Mouse (Mus musculus) CH12.LX (cell line): ENCODE measurements around the gene Nmnat2. TPM values are rescaled to one million over a fixed set of nuclear protein-coding genes. Genes with fewer than 3 reads are reported as not detected.

ENCODE experiments used
- DNase-seq: peaks from one replicate; pipeline ENCODE4 v3.0.0-alpha.2; 2013; ENCODE audit errors: extremely low read depth
- H3K27ac ChIP-seq: 2 replicates; pipeline ENCODE4 v1.5.1; 2012; ENCODE audit warnings: low read depth, mild to moderate bottlenecking, control low read depth, moderate library complexity; ENCODE audit not compliant: insufficient read depth
- H3K27me3 ChIP-seq: replicated peaks from 2 replicates; pipeline ENCODE3; 2012; ENCODE audit warnings: inconsistent platforms
- H3K36me3 ChIP-seq, 2 experiments: replicated peaks in 1 of 2; 2 replicates each; pipeline versions ENCODE3 to v1.6.1; 2012; ENCODE audit warnings: inconsistent platforms in 1 of 2, low read length in 1 of 2, mild to moderate bottlenecking in 1 of 2, mixed read lengths in 1 of 2, moderate library complexity in 1 of 2; ENCODE audit not compliant: control insufficient read depth in 1 of 2, insufficient read depth in 1 of 2
- H3K4me1 ChIP-seq, 2 experiments: 2 replicates each; pipeline ENCODE4 v1.6.1; 2012; ENCODE audit warnings: inconsistent platforms in 1 of 2, moderate library complexity in 1 of 2; ENCODE audit not compliant: insufficient read depth in 2 of 2, control insufficient read depth in 1 of 2
- H3K4me2 ChIP-seq: 2 replicates; pipeline ENCODE4 v1.6.1; 2012; ENCODE audit warnings: low read depth, mild to moderate bottlenecking, control low read depth; ENCODE audit not compliant: poor library complexity, insufficient read depth, severe bottlenecking
- H3K4me3 ChIP-seq, 3 experiments: fragments of 150-350 bp in 1 of 3; sonication (generic) in 1 of 3; replicated peaks in 1 of 3; 2 replicates each; pipeline versions ENCODE3 to v1.5.1; 2011 to 2012; ENCODE audit warnings: low read depth in 2 of 3, low read length in 2 of 3, mild to moderate bottlenecking in 2 of 3, moderate library complexity in 2 of 3, control low read depth in 1 of 3, improper control_type of control experiment in 1 of 3, inconsistent platforms in 1 of 3, mixed read lengths in 1 of 3; ENCODE audit not compliant: poor library complexity in 1 of 3
- H3K79me2 ChIP-seq: replicated peaks from 2 replicates; pipeline ENCODE4 v1.6.1; 2012; ENCODE audit warnings: mild to moderate bottlenecking, moderate library complexity; ENCODE audit not compliant: control insufficient read depth, poor library complexity, insufficient read depth, severe bottlenecking; ENCODE audit errors: extremely low read depth
- H3K9ac ChIP-seq: 2 replicates; pipeline ENCODE4 v1.6.1; 2012; ENCODE audit warnings: low read depth, mild to moderate bottlenecking, control low read depth, moderate library complexity; ENCODE audit not compliant: insufficient read depth
- H3K9me3 ChIP-seq: replicated peaks from 2 replicates; pipeline ENCODE3; 2012; ENCODE audit warnings: low read length, inconsistent platforms, mixed read lengths
- BHLHE40 ChIP-seq: IDR thresholded peaks from 2 replicates; pipeline ENCODE4 v1.6.1; 2011; ENCODE audit warnings: mild to moderate bottlenecking, low read depth, low read length, improper control_type of control experiment
- CHD1 ChIP-seq: IDR thresholded peaks from 2 replicates; pipeline ENCODE4 v1.6.1; 2012; ENCODE audit warnings: low read depth, low read length, improper control_type of control experiment, inconsistent platforms
- E2F4 ChIP-seq: IDR thresholded peaks from 2 replicates; pipeline ENCODE4 v1.6.1; 2011; ENCODE audit warnings: low read depth, low read length, improper control_type of control experiment; ENCODE audit not compliant: insufficient replicate concordance
- ELF1 ChIP-seq: IDR thresholded peaks from 2 replicates; pipeline ENCODE4 v1.6.1; 2014; ENCODE audit warnings: low read depth, mild to moderate bottlenecking, inconsistent platforms, low read length, improper control_type of control experiment
- EP300 ChIP-seq: IDR thresholded peaks from 2 replicates; pipeline ENCODE4 v1.6.1; 2011; ENCODE audit warnings: low read length, improper control_type of control experiment
- ETS1 ChIP-seq: conservative IDR thresholded peaks from 2 replicates; pipeline ENCODE4 v1.6.1; 2012; ENCODE audit warnings: low read depth, mild to moderate bottlenecking, inconsistent platforms, low read length, improper control_type of control experiment, moderate library complexity
- HCFC1 ChIP-seq: IDR thresholded peaks from 2 replicates; pipeline ENCODE4 v1.6.1; 2012; ENCODE audit warnings: low read depth, mild to moderate bottlenecking, inconsistent platforms, low read length, improper control_type of control experiment
- JUN ChIP-seq: IDR thresholded peaks from 2 replicates; pipeline ENCODE4 v1.6.1; 2011; ENCODE audit warnings: low read depth, mild to moderate bottlenecking, low read length, improper control_type of control experiment, moderate library complexity; ENCODE audit not compliant: insufficient read depth
- JUND ChIP-seq: conservative IDR thresholded peaks from 2 replicates; pipeline ENCODE4 v1.6.1; 2011; ENCODE audit warnings: low read depth, low read length, improper control_type of control experiment
- KAT2A ChIP-seq: IDR thresholded peaks from 2 replicates; pipeline ENCODE4 v1.6.1; 2012; ENCODE audit warnings: low read length, improper control_type of control experiment, inconsistent platforms; ENCODE audit not compliant: insufficient replicate concordance
- MAFK ChIP-seq: IDR thresholded peaks from 2 replicates; pipeline ENCODE4 v1.6.1; 2011; ENCODE audit warnings: low read length, improper control_type of control experiment; ENCODE audit not compliant: insufficient replicate concordance
- MAX ChIP-seq: IDR thresholded peaks from 2 replicates; pipeline ENCODE4 v1.6.1; 2011; ENCODE audit warnings: low read length, improper control_type of control experiment
- MAZ ChIP-seq: IDR thresholded peaks from 2 replicates; pipeline ENCODE4 v1.6.1; 2012; ENCODE audit warnings: low read depth, mild to moderate bottlenecking, inconsistent platforms, low read length, improper control_type of control experiment, moderate library complexity
- MEF2A ChIP-seq: IDR thresholded peaks from 2 replicates; pipeline ENCODE4 v1.6.1; 2014; ENCODE audit warnings: low read depth, mild to moderate bottlenecking, inconsistent platforms, low read length, improper control_type of control experiment, borderline replicate concordance
- MXI1 ChIP-seq: IDR thresholded peaks from 2 replicates; pipeline ENCODE4 v1.6.1; 2011; ENCODE audit warnings: mild to moderate bottlenecking, low read depth, low read length, improper control_type of control experiment
- MYC ChIP-seq: IDR thresholded peaks from 2 replicates; pipeline ENCODE4 v1.6.1; 2011; ENCODE audit warnings: low read depth, mild to moderate bottlenecking, improper control_type of control experiment, low read length
- NRF1 ChIP-seq: IDR thresholded peaks from 2 replicates; pipeline ENCODE4 v1.6.1; 2014; ENCODE audit warnings: low read depth, mild to moderate bottlenecking, inconsistent platforms, low read length, improper control_type of control experiment, moderate library complexity
- POLR2A ChIP-seq: IDR thresholded peaks from 2 replicates; pipeline ENCODE4 v1.6.1; 2011; ENCODE audit warnings: low read depth, mild to moderate bottlenecking, improper control_type of control experiment, low read length
- RAD21 ChIP-seq: IDR thresholded peaks from 2 replicates; pipeline ENCODE4 v1.6.1; 2011; ENCODE audit warnings: low read depth, mild to moderate bottlenecking, low read length, improper control_type of control experiment, moderate library complexity
- SIN3A ChIP-seq: IDR thresholded peaks from 2 replicates; pipeline ENCODE4 v1.6.1; 2012; ENCODE audit warnings: low read length, improper control_type of control experiment, inconsistent platforms
- SMC3 ChIP-seq: IDR thresholded peaks from 2 replicates; pipeline ENCODE4 v1.6.1; 2011; ENCODE audit warnings: low read depth, low read length, improper control_type of control experiment
- TCF12 ChIP-seq: IDR thresholded peaks from 2 replicates; pipeline ENCODE4 v1.6.1; 2014; ENCODE audit warnings: low read depth, mild to moderate bottlenecking, inconsistent platforms, low read length, improper control_type of control experiment
- USF2 ChIP-seq: conservative IDR thresholded peaks from 2 replicates; pipeline ENCODE4 v1.6.1; 2011; ENCODE audit warnings: low read depth, low read length, improper control_type of control experiment
- ZC3H11A ChIP-seq: IDR thresholded peaks from 2 replicates; pipeline ENCODE4 v1.6.1; 2012; ENCODE audit warnings: low read depth, mild to moderate bottlenecking, inconsistent platforms, low read length, improper control_type of control experiment
- ZKSCAN1 ChIP-seq: IDR thresholded peaks from 2 replicates; pipeline ENCODE4 v1.6.1; 2012; ENCODE audit warnings: low read depth, inconsistent platforms, low read length, improper control_type of control experiment, borderline replicate concordance
- dilution Hi-C: fragments of 300-500 bp; cut with MboI; formaldehyde crosslinking; loops from 2 replicates; pipeline ENCODE4 v1.14.3; 2020; ENCODE audit warnings: low sequenced_read_pairs; ENCODE audit not compliant: extremely low pct_unique_long_range_greater_than_20kb, extremely low pct_ligation_motif_present
- in situ Hi-C: fragments of 300-500 bp; cut with MboI; formaldehyde crosslinking; loops from 3 replicates; pipeline ENCODE4 v1.14.3; 2019; ENCODE audit warnings: low sequenced_read_pairs, low pct_ligation_motif_present, low pct_unique_long_range_greater_than_20kb, mixed read lengths
- polyA plus RNA-seq: library from polyadenylated mRNA; unstranded; fragments of >175 nt; gene quantifications from 2 replicates; pipeline ENCODE4 v1.2.1, GENCODE M21; 2012; ENCODE audit warnings: low read depth; ENCODE audit not compliant: insufficient read length
- total RNA-seq, 2 experiments: library from RNA; depleted of rRNA; stranded (reverse); fragments of 300-350 nt in 1 of 2; fragments of >200 nt in 1 of 2; gene quantifications; 2 replicates each; pipeline ENCODE4 v1.2.3; 2012 to 2014

Gene Nmnat2
- total and polyA plus RNA-seq, 3 experiments, result 0.04 to 0.09 (median 0.09) TPM

GRCm38 (mm10) chr1:153138486-153138885 is 183.7 kb downstream of the Nmnat2 start:
- no peak for DNase-seq
- no peaks in the 10 kb centered on the region for H3K27me3 ChIP-seq
- H3K79me2 ChIP-seq, result no peaks in the 10 kb centered on the region
- dilution Hi-C loops (no loop called here), in situ Hi-C loops (no loop called here)
- H3K9me3 ChIP-seq, result no peaks in the 10 kb centered on the region
- no peaks in the 10 kb centered on the region for H3K36me3 ChIP-seq
- H3K27ac ChIP-seq, result no peak overlapping the region
- no peak overlapping the region for H3K4me2 ChIP-seq
- H3K9ac ChIP-seq, result no peak overlapping the region
- H3K4me3 ChIP-seq, result no peak overlapping the region
- TF ChIP-seq MYC (no peak), JUND (no peak), ELF1 (no peak), MAX (no peak), MXI1 (no peak), MAFK (no peak), SMC3 (no peak), BHLHE40 (no peak), RAD21 (no peak), MEF2A (no peak), EP300 (no peak), MAZ (no peak), ZC3H11A (no peak), SIN3A (no peak), KAT2A (no peak), POLR2A (no peak), HCFC1 (no peak), ETS1 (no peak), CHD1 (no peak), NRF1 (no peak)
- peaks cover 3 to 7% of the 10 kb centered on the region in 2 experiments; a peak in 1 of 4 replicates for H3K4me1 ChIP-seq

- dilution Hi-C loops, result no loop called here
- Histone ChIP-seq H3K27me3 (no peaks in the 10 kb centered on the region), H3K9me3 (no peaks in the 10 kb centered on the region), H3K4me3 (no peak overlapping the region), H3K4me2 (no peak overlapping the region), H3K4me1 (peaks cover 3 to 7% of the 10 kb centered on the region in 2 experiments; a peak in 1 of 4 replicates), H3K36me3 (no peaks in the 10 kb centered on the region), H3K79me2 (no peaks in the 10 kb centered on the region), H3K27ac (no peak overlapping the region), H3K9ac (no peak overlapping the region)
- no peak for TF ChIP-seq MAFK
- TF ChIP-seq E2F4, result no peak
- TF ChIP-seq EP300, result no peak
- no peak for TF ChIP-seq USF2
- no peak for TF ChIP-seq ZKSCAN1
- no peak for TF ChIP-seq JUN
- no peak for TF ChIP-seq POLR2A
- TF ChIP-seq TCF12, result no peak
- TF ChIP-seq KAT2A, result no peak
- in situ Hi-C loops, result no loop called here
- DNase-seq, result no peak
Measured at GRCm38 (mm10) chr1:153139635-153140034, 184.8 kb downstream of the Nmnat2 start.
